Mouse (Mus musculus) small intestine, adult 2 months (tissue): Measurements from ENCODE around the gene Prepl. TPM values are rescaled to one million over a fixed set of nuclear protein-coding genes. Genes with fewer than 3 reads are reported as not detected.

Experiments used
- H3K27ac ChIP-seq: fragments of 200-500 bp; 2 replicates; pipeline ENCODE4 v1.5.1; 2012; ENCODE audit warnings: low read depth, low read length, control low read depth, inconsistent platforms; ENCODE audit not compliant: insufficient read depth
- H3K27me3 ChIP-seq: fragments of 200-500 bp; 2 replicates; pipeline ENCODE4 v1.6.1; 2012; ENCODE audit warnings: mild to moderate bottlenecking, moderate library complexity, low read length, inconsistent platforms; ENCODE audit not compliant: control insufficient read depth, insufficient read depth
- H3K36me3 ChIP-seq: fragments of 200-500 bp; 2 replicates; pipeline ENCODE4 v1.6.1; 2012; ENCODE audit warnings: mild to moderate bottlenecking, low read length, control low read depth, inconsistent platforms; ENCODE audit not compliant: control insufficient read depth, insufficient read depth
- H3K4me1 ChIP-seq: fragments of 200-500 bp; 2 replicates; pipeline ENCODE4 v1.6.1; 2012; ENCODE audit warnings: low read length, inconsistent platforms, mixed read lengths; ENCODE audit not compliant: control insufficient read depth, insufficient read depth, insufficient read length
- H3K4me3 ChIP-seq: fragments of 200-500 bp; 2 replicates; pipeline ENCODE4 v1.5.1; 2012; ENCODE audit warnings: low read depth, mild to moderate bottlenecking, control low read depth, inconsistent platforms, low read length, moderate library complexity
- CTCF ChIP-seq: fragments of 200-500 bp; IDR thresholded peaks from 2 replicates; pipeline ENCODE4 v1.5.1; 2012; ENCODE audit warnings: low read depth, mild to moderate bottlenecking, control low read depth, inconsistent platforms, low read length, moderate library complexity, mixed read lengths; ENCODE audit not compliant: insufficient replicate concordance, insufficient read length; ENCODE audit errors: extremely low read depth
- POLR2A ChIP-seq: fragments of 200-500 bp; IDR thresholded peaks from 2 replicates; pipeline ENCODE4 v1.6.1; 2012; ENCODE audit warnings: low read depth, mild to moderate bottlenecking, control low read depth, inconsistent platforms, low read length, moderate library complexity
- WGBS: fragments of 180-500 bp; shearing (Covaris S2); methylation state at CpG from one replicate; pipeline ENCODE4 v1.1.7; 2018; 5-methylcytosine and 5-hydroxymethylcytosine counted together
- polyA plus RNA-seq: library from polyadenylated mRNA; depleted of rRNA; stranded (reverse); fragments of >200 nt; gene quantifications from 2 replicates; pipeline ENCODE4 v1.2.3, GENCODE M21; 2012

Gene Prepl
- polyA plus RNA-seq, 1 experiment, result 3.0 TPM

DNA sequence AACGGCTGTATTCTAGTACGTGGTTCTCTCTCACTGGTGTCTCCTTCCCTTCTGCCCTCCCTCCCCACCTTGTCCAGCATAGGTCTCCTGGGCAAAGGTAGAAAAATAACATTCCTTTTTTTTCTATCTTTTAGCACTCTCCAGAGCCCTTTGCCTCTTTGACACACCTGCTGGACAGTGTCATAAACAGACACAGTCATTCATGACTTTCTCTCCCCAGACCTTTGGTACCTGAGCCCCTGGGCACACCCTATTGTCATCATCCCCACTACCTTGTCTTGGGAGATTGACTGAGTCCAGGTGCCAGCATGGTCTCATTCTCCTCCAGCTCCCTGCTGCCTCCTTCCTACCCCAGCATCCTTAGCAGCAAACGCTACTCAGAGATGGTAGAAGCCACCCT, 57.0 kb downstream of the Prepl start:
- H3K27ac ChIP-seq, result 0 out of 2 replicates have a peak overlapping the region, but pooled peaks have one; percentile 42
- H3K27me3 ChIP-seq, result no peaks in the 10 kb centered on the region
- H3K4me1 ChIP-seq, result peaks cover 9% of the 10 kb centered on the region
- TF ChIP-seq CTCF (no peak), POLR2A (no peak)
- peaks cover 40% of the 10 kb centered on the region for H3K36me3 ChIP-seq
- WGBS, result 46% methylated on average over 3 of the region's 3 CpGs
- H3K4me3 ChIP-seq, result no peak overlapping the region

DNA sequence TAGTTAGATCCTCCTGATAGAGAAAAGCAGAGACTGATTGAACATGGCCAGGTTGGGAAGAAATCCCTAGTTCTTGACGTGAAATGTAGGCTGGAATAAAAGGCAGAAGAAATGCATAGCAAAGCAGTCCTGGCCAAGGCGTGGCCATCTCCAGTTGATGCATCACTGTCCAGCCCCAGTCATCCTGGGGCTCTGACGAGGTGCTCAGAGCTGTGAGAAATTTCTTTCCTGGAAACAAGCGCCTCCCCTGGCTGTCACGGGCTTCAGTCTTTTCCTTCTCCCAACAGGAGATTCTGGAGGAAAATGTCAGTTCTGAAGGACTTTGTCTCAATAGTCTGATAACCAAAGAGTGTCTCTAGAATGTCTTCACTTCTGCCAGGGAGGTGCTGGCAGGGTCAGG, 59.4 kb downstream of the Prepl start:
- Histone ChIP-seq H3K27ac (peak overlapping the region; percentile 36), H3K4me1 (peaks cover 16% of the 10 kb centered on the region)
- 64% methylated on average over 5 of the region's 5 CpGs for WGBS

DNA sequence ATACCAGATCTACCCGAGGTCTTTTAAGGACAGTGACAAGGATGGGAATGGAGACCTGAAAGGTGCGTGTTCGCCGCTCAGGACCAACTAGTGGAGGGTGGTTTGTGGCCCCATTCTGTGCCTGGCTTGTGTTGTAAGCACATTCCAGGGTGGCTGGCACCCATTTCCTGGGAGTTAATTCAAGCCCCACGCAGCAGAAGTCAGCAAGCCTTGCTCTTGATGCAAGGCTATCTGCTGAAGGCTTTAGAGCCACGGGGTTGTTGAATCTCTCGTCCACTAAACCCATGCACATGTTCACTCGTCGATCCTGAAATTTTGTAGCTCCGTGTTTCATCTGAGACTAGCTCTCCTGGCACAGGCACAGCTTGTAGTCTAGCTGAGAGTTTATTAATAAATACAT, 61.2 kb downstream of the Prepl start:
- peak overlapping the region; percentile 65 for H3K4me3 ChIP-seq
- peak overlapping the region; percentile 94 for H3K27ac ChIP-seq
- peaks cover 18% of the 10 kb centered on the region for H3K4me1 ChIP-seq
- H3K27me3 ChIP-seq, result no peaks in the 10 kb centered on the region
- WGBS, result 43% methylated on average over 10 of the region's 10 CpGs
- peaks cover 8% of the 10 kb centered on the region for H3K36me3 ChIP-seq
- TF ChIP-seq POLR2A, result no peak
- no peak for TF ChIP-seq CTCF

More for the DNA sequence above, 59.4 kb downstream of the Prepl start:
- peaks cover 22% of the 10 kb centered on the region for H3K36me3 ChIP-seq
- TF ChIP-seq POLR2A (no peak), CTCF (no peak)
- no peaks in the 10 kb centered on the region for H3K27me3 ChIP-seq
- peak overlapping the region; percentile 47 for H3K4me3 ChIP-seq

GRCm38 (mm10) chr17:85028093-85028739, 61.8 kb downstream of the Prepl start, which contains the start of gene Slc3a1:
Slc3a1 (plus strand) TSS chr17:85028376.
- Histone ChIP-seq H3K27ac (peak within 1 kb of the TSS; percentile 94), H3K4me3 (peak within 1 kb of the TSS; percentile 65)
- TF ChIP-seq POLR2A (peak; percentile 64; the same call in 1 of the 2 replicates), CTCF (peak; percentile 5; the same call in 1 of the 2 replicates)

DNA sequence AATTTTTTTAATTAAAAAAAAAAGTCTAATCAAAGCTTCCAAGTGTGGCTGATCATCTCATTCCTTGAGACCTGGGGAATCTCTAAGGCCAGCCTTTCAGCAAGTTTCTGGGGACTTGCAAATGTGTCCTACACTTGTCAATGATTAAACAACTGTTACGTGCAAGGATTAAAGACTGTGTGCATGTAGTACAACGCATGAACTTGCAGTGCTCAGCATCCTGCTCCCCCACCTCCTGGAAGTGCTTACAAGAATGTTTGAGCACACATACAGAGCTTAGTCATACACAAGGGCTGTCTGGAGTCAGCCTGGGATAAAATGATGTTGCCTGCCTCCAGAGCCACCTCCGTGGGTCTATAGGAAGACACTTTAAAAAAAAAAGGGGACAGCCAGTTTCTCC, 62.8 kb downstream of the Prepl start:
- peaks cover 15% of the 10 kb centered on the region for H3K4me1 ChIP-seq
- H3K4me3 ChIP-seq, result no peak overlapping the region
- H3K36me3 ChIP-seq, result 0 out of 2 replicates have a peak, but pooled peaks cover 2% of the 10 kb centered on the region
- 22% methylated on average over 3 of the region's 3 CpGs for WGBS
- TF ChIP-seq POLR2A, result no peak
- TF ChIP-seq CTCF, result no peak
- H3K27ac ChIP-seq, result no peak overlapping the region
- H3K27me3 ChIP-seq, result no peaks in the 10 kb centered on the region

More at GRCm38 (mm10) chr17:85028093-85028739, 61.8 kb downstream of the Prepl start, which contains the start of gene Slc3a1:
- Histone ChIP-seq H3K27me3 (no peaks in the 10 kb centered on the region), H3K36me3 (peaks cover 5% of the 10 kb centered on the region; the same call in 1 of the 2 replicates), H3K4me1 (peaks cover 18% of the 10 kb centered on the region)
- 31% methylated on average over 20 of the region's 20 CpGs for WGBS

DNA sequence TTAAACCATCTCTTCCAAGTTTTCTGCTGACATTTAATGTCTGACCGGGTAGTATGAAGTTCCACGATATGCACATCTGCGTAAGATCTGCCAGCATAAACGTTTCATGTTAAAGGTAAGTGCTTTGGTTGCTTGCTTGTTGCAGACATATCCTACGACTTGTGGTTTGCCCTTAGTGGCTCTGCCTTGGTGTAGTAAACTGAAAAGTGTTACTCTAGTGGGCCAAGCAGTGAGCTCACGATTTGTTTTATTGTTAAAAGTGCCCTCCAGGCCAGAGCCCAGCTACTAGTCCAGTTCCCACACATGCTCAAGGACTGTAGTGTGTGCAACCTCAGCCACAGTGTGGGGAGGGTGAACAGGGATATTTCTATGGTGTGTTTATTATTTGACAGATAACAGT, 63.6 kb downstream of the Prepl start:
- no peaks in the 10 kb centered on the region for H3K27me3 ChIP-seq
- 58% methylated on average over 6 of the region's 6 CpGs for WGBS
- H3K36me3 ChIP-seq, result no peaks in the 10 kb centered on the region
- H3K27ac ChIP-seq, result no peak overlapping the region
- TF ChIP-seq CTCF (no peak), POLR2A (no peak)
- H3K4me3 ChIP-seq, result no peak overlapping the region
- H3K4me1 ChIP-seq, result peaks cover 15% of the 10 kb centered on the region

- no peaks in the 10 kb centered on the region for H3K27me3 ChIP-seq
- 72% methylated on average over 6 of the region's 6 CpGs for WGBS
- H3K36me3 ChIP-seq, result no peaks in the 10 kb centered on the region
- peaks cover 15% of the 10 kb centered on the region for H3K4me1 ChIP-seq
- H3K27ac ChIP-seq, result no peak overlapping the region
- no peak for TF ChIP-seq CTCF
- TF ChIP-seq POLR2A, result no peak
- H3K4me3 ChIP-seq, result no peak overlapping the region
Measured at GRCm38 (mm10) chr17:85025151-85025550, 64.9 kb downstream of the Prepl start.
